Mouse (Mus musculus) forebrain, embryonic 14.5 days (tissue): ENCODE results near the gene Olfr522. TPM values are rescaled to one million over a fixed set of nuclear protein-coding genes. Genes with fewer than 3 reads are reported as not detected.

ENCODE experiments used
- ATAC-seq: fragments of 200-750 bp; cut with Nextera tagmentation; 2 replicates; pipeline ENCODE4 v1.8.0; 2017; ENCODE audit warnings: mild to moderate bottlenecking, moderate library complexity
- DNase-seq: peaks from one replicate; pipeline ENCODE4 v3.0.0-alpha.2; 2015; ENCODE audit warnings: low spot score
- H3K27ac ChIP-seq: fragments of 300-500 bp; sonication (generic); 2 replicates; pipeline ENCODE4 v1.5.1; 2014; ENCODE audit warnings: low read depth, mild to moderate bottlenecking, control low read depth, low read length, moderate library complexity
- H3K27me3 ChIP-seq: fragments of 300-500 bp; sonication (generic); replicated peaks from 2 replicates; pipeline ENCODE4 v1.6.1; 2014; ENCODE audit warnings: low read length, control low read depth, mixed read lengths; ENCODE audit not compliant: control insufficient read depth, insufficient read depth
- H3K36me3 ChIP-seq: fragments of 300-500 bp; sonication (generic); 2 replicates; pipeline ENCODE4 v1.6.1; 2014; ENCODE audit warnings: low read length, control low read depth; ENCODE audit not compliant: control insufficient read depth, insufficient read depth
- H3K4me1 ChIP-seq: fragments of 300-500 bp; sonication (generic); 2 replicates; pipeline ENCODE4 v1.6.1; 2014; ENCODE audit warnings: antibody characterized with exemption, low read length, control low read depth; ENCODE audit not compliant: control insufficient read depth, insufficient read depth
- H3K4me2 ChIP-seq: fragments of 300-500 bp; sonication (generic); 2 replicates; pipeline ENCODE4 v1.6.1; 2014; ENCODE audit warnings: mild to moderate bottlenecking, control low read depth, low read length
- H3K4me3 ChIP-seq: fragments of 300-500 bp; sonication (generic); 2 replicates; pipeline ENCODE4 v1.5.1; 2014; ENCODE audit warnings: low read depth, low read length, control low read depth
- H3K9ac ChIP-seq: fragments of 300-500 bp; sonication (generic); 2 replicates; pipeline ENCODE4 v1.6.1; 2014; ENCODE audit warnings: mild to moderate bottlenecking, low read length, control low read depth, moderate library complexity
- H3K9me3 ChIP-seq: fragments of 300-500 bp; sonication (generic); replicated peaks from 2 replicates; pipeline ENCODE4 v1.6.1; 2016; ENCODE audit warnings: low read length, control low read depth, mixed read lengths; ENCODE audit not compliant: control insufficient read depth
- WGBS: fragments of 180-500 bp; shearing (Covaris S2); extraction: QIAGEN DNeasy Blood & Tissue Kit; methylation state at CpG from one replicate; pipeline ENCODE4 v1.1.7; 2014; 5-methylcytosine and 5-hydroxymethylcytosine counted together
- polyA plus RNA-seq: library from polyadenylated mRNA; unstranded; fragments of >200 nt; fragmentation: Nextera tagmentation; extraction: Ambion mirVana; gene quantifications from 2 replicates; pipeline ENCODE4 v1.2.1, GENCODE M21; 2014

The Olfr522 gene
- polyA plus RNA-seq, 1 experiment from 2014 or later = not detected

DNA sequence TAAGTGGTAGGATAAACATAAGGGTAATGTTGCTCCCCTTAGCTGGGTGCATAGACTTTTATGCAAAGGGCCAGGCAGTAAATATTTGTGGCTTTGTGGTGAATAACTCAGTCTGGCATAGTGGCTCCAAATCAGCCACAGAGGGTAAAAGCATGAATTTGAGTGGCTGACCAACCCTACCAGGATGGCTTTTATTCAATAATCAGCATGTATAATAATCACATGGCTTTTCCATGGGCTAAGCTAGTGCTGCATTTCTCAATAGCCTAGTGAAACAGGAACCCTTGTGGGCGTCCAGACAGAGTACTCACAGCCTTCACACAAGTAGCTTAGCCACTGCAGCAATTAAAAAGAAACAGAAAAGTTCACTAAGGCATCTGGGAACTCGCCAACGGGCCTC, 52.6 kb downstream of the Olfr522 start:
- H3K9ac ChIP-seq = no peak overlapping the region
- no peak overlapping the region for H3K4me2 ChIP-seq
- no peak for ATAC-seq
- no peaks in the 10 kb centered on the region for H3K4me1 ChIP-seq
- no peaks in the 10 kb centered on the region for H3K27me3 ChIP-seq
- no peak overlapping the region for H3K27ac ChIP-seq
- H3K36me3 ChIP-seq = peaks cover 59% of the 10 kb centered on the region
- H3K9me3 ChIP-seq = no peaks in the 10 kb centered on the region
- 55% methylated on average over 3 of the region's 3 CpGs for WGBS
- DNase-seq = no peak
- H3K4me3 ChIP-seq = no peak overlapping the region

Other genes with a start within 250 kb of the Olfr522 start
- not detected in 2 replicates for gene Utf1, start 221.0 kb downstream of the Olfr522 start, polyA plus RNA-seq
- gene 6430531B16Rik, start 186.0 kb downstream of the Olfr522 start, polyA plus RNA-seq = 0.51 and 0.86 TPM in 2 replicates
- 1.3 and 2.1 TPM in 2 replicates for gene Adam8, start 172.2 kb downstream of the Olfr522 start, polyA plus RNA-seq
- 52.5 and 53.6 TPM in 2 replicates for gene Zfp511, start 128.4 kb downstream of the Olfr522 start, polyA plus RNA-seq
- gene Tubgcp2, start 128.1 kb downstream of the Olfr522 start, polyA plus RNA-seq = 64.3 and 67.7 TPM in 2 replicates
- 0.93 and 1.2 TPM in 2 replicates for gene Msx3, start 115.7 kb downstream of the Olfr522 start, polyA plus RNA-seq
- 114 and 141 TPM in 2 replicates for gene Caly, start 82.2 kb downstream of the Olfr522 start, polyA plus RNA-seq
- gene Prap1, start 71.4 kb downstream of the Olfr522 start, polyA plus RNA-seq = not detected in 2 replicates
- 19.7 and 23.9 TPM in 2 replicates for gene Fuom, start 62.3 kb downstream of the Olfr522 start, polyA plus RNA-seq
- gene Paox, start 49.0 kb downstream of the Olfr522 start, polyA plus RNA-seq = 7.2 and 8.8 TPM in 2 replicates
- 138 and 154 TPM in 2 replicates for gene Echs1, start 48.3 kb downstream of the Olfr522 start, polyA plus RNA-seq
- gene Mtg1, start 27.2 kb downstream of the Olfr522 start, polyA plus RNA-seq = 40.7 and 42.9 TPM in 2 replicates
- 7.9 and 9.7 TPM in 2 replicates for gene Sprn, start 9.9 kb downstream of the Olfr522 start, polyA plus RNA-seq
- gene Olfr523, start 8.5 kb upstream of the Olfr522 start, polyA plus RNA-seq = not detected in 2 replicates
- not detected in 2 replicates for gene Olfr524, start 41.2 kb upstream of the Olfr522 start, polyA plus RNA-seq
- gene Cd163l1, start 53.5 kb upstream of the Olfr522 start, polyA plus RNA-seq = not detected in 2 replicates
- gene 5830411N06Rik, start 82.5 kb upstream of the Olfr522 start, polyA plus RNA-seq = not detected in 2 replicates
- gene Olfr525, start 156.1 kb upstream of the Olfr522 start, polyA plus RNA-seq = not detected in 2 replicates
- not detected in 2 replicates for gene Olfr527, start 169.3 kb upstream of the Olfr522 start, polyA plus RNA-seq
- not detected in 2 replicates for gene Olfr60, start 196.9 kb upstream of the Olfr522 start, polyA plus RNA-seq
- gene Olfr530, start 211.6 kb upstream of the Olfr522 start, polyA plus RNA-seq = not detected in 2 replicates
- not detected in 2 replicates for gene Olfr531, start 238.2 kb upstream of the Olfr522 start, polyA plus RNA-seq